Mouse (Mus musculus): ENCODE data around the gene Mxra7. TPM values are rescaled to one million over a fixed set of nuclear protein-coding genes. Genes with fewer than 3 reads are reported as not detected.
"Not testable (repeated sequence)": the region's sequence is repeated elsewhere in the genome, so short reads cannot be mapped to it uniquely, and the experiment has no call there.

Gene Mxra7
- total RNA-seq, 1 experiment from 2014 or later, result not detected

DNA sequence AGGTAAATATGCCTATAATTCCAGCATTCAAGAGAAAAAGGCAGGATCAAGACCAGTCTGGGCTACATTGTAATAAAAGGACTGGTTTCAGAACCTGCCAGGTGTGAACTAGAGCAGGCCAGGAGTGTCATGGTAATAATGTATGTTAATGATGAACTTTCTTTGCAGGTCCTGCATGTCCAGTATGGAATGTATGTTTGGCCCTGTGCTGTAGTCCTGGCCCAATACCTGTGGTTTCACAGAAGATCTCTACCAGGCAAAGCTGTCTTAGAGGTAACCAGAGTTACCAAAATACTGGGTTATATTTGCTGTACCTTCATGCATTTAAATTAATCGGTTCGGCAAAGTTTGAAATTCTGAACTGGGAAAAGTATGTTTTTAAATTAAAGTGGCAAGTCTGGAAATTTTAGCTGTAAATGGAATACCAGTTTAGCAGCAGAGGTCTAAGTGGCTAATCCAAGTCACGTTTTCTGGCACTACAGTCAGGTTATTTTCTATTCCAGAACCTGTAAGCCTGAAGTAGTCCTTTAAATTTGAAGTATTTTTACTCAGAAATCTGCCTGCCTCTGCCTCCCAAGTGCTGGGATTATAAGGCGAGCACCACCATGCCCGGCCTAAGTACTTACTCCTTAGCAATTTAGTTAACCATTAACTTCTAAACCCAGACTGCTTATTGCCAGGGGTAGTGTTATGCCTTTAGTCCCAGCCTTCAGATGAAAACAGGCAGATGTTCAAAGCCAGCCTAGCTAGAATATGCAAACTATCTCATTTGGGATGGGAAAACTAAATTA is 20.4 kb upstream of the Mxra7 start:
- no peak for ATAC-seq (replicated peaks; ENCODE audit: insufficient number of reproducible peaks, low FRiP score, low TSS enrichment, poor library complexity, severe bottlenecking)

DNA sequence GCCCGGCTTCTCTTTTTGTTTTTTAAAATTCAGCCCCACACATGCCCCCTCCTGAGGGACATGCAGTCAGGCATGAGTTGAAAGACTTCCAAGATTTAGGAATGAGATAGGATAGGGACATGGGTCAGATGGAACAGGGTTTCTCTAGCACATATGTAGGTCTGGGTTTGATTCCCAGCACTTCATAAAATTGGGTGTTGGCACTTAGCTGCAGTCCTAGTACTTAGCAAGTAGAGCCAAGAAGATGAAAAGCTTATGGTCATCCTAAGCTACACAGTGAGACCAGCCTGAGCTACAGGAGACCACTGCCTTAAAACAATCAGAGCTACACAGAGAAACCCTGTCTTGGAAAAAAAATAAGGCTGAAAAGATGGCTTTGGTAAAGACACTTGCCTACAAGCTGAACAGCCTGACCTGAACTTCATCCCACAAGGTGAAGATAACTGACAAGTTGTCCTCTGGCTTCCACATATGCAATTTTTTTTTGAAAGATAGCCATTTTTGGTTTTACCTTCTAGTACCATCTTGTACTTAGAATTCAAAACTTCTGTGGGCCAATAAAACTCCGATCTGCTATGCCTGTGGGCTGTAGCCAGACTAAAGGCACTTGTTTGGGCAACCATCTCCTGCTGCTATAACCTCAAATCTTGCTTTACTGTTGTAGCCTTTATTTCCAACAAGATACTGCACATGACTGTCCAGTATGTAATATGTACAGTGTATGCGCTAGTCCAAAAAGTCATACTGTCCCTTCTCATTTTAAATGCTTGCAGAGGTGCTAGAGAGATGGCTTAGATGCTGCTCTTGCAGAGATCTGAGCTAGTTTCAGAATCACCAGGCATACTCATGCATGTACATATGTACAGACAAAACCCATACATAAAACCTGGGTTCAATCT is 19.6 kb upstream of the Mxra7 start:
- no peak for ATAC-seq (replicated peaks; ENCODE audit: insufficient number of reproducible peaks, low FRiP score, low TSS enrichment, poor library complexity, severe bottlenecking)

DNA sequence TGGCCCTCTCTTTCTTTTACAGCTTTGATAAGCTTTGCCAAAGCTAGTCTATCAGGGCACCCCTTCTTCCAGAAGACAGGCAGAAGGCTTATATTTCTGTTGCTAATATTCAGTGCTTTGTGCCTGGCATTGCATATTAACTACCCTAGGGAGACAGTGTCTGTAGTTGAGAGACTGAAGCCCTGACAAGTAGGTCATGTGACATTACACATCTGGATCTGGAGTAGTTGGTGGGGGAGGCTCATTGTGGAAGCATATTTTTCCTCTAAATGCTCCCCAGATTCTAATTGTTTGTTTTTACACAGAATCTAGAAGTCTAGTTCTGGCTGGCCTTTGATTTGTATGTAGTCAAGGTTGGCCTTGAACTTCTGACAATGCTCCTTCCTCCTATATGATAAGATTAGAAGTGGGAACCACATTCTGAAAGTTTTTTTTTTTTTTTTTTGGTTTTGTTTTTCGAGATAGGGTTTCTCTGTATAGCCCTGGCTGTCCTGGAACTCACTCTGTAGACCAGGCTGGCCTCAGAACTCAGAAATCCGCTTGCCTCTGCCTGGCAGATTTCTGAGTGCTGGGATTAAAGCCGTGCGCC is 18.8 kb upstream of the Mxra7 start:
- no peak for ATAC-seq (replicated peaks; ENCODE audit: insufficient number of reproducible peaks, low FRiP score, low TSS enrichment, poor library complexity, severe bottlenecking)

DNA sequence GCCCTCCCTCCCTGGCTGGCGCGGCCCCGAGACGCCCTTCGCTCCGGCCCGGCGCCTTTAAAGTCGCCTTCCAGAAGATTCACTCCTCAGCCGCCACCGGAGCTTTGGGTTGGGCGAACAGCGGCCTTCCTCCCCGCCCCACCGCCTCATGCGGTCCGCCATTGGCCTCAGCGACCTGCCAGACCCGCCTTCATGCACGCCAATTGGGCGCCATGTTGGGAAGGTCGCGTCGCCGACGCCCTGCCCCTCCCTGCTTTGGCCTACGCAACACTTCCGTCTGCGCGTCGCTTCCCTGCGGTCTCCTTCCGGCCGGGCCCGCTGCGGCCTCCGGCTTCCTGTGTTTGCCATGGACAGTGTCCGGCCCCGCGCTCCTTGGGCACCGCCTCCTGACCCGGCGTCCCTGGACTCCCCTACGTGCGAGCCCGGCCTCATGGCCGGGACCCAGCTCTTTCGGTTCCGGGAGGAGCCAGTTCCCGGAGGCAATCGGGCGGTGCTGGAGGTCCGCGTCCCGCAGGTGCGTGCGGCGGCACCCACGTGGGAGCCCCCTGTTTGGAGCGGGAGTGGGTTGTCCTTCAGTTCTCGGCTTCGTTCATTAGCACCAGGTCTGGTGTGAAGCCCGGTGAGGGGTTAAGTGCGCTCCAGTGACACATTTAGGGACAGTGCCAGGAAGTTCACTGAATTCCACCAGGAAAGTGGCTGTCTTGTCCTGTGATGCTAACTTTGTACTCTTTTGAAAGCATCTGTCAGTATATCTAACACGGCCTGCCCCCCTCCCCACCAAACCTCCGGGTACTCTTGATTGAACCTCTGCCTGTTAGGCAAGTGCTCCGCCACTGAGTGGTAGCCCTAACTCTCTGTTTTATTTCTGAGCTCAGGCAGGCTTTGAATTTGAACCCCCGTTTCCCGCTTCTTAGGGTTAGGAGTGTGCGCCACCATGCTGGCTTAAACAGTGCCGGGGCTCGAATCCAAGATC is 15.7 kb upstream of the Mxra7 start, which contains the start of the genes Mettl23 and Jmjd6:
Gene Mettl23, plus strand, starts transcription at position 18 of the 973 bp plus-strand sequence.
Gene Jmjd6, minus strand, starts transcription at position 189 of the 973 bp plus-strand sequence.
- ATAC-seq (replicated peaks; ENCODE audit: insufficient number of reproducible peaks, low FRiP score, low TSS enrichment, poor library complexity, severe bottlenecking), result peak; percentile 90

DNA sequence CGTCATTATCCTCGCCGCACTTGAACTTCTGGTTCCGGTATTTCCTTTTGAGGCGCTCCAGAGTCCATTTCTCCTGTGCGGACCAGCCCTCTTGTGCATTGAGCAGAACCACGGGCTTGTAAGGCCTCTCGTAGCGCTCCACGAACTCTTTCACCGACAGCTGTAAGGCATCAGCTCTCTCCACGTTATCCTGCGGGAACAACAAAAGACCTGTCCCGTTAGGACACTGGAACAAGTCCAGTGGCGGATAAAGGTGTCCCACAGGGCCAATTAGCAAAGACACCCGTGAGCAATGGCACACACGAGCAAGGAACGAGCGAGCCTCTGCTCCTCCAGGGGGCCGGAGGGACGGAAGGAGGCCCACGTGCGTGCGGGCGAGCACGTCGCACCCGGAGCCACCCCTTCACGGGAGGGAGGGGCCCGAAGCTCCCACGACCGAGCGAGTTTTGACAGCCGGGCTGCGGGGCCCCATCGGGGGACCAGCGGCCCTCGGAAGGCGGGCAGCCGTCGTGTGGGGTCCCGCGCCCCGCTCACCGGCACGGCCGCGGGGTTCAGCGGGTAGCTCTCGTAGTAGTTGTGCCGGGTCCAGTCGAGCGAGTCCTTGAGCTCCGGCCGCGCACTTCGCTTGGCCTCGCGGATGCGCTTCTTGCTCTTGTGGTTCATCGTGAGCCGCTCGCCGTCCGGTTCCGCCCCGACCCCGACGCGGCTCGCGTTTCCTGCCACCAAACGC is 14.8 kb upstream of the Mxra7 start:
- ATAC-seq (replicated peaks; ENCODE audit: insufficient number of reproducible peaks, low FRiP score, low TSS enrichment, poor library complexity, severe bottlenecking), result peak; percentile 34

DNA sequence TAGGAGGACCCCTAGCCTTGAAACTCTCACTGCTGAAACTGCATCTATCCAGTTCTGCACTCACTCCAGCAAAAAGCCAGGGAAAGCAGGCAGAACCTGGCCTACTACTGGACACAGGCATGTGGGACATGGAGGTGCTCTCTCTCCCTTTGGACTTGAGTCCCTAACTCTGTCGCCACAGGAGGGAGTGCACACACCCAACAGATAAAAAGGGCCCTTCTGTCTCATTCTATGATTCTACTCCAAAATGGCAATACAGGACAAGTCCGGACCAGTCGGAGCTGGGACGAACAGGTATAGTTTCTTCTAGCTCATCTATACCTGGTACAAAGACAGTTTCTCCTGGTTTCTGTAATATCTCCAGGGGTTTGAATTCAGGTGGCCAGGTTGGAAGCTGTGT is 12.9 kb upstream of the Mxra7 start:
- no peak for ATAC-seq (replicated peaks; ENCODE audit: insufficient number of reproducible peaks, low FRiP score, low TSS enrichment, poor library complexity, severe bottlenecking)

DNA sequence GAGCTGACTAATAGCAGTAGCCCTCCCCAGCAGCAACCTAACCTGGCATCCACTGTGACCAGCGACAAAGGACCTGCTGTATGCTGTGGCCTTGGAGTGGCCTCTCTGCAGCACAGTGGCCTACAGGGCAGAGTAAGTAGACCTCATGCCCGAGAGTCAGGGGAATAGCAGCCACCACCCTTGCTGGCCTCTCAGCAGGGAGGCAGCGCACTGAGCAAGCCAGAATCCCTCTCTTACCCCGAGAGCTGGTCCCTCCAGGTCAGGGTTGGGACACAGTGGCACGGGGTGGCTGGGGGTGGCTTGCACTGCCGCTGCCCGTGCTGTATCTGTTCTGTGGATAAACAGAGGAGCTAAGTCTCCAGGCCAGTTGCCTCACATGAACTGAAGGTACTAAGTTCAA is 11.8 kb upstream of the Mxra7 start:
- no peak for ATAC-seq (replicated peaks; ENCODE audit: insufficient number of reproducible peaks, low FRiP score, low TSS enrichment, poor library complexity, severe bottlenecking)

DNA sequence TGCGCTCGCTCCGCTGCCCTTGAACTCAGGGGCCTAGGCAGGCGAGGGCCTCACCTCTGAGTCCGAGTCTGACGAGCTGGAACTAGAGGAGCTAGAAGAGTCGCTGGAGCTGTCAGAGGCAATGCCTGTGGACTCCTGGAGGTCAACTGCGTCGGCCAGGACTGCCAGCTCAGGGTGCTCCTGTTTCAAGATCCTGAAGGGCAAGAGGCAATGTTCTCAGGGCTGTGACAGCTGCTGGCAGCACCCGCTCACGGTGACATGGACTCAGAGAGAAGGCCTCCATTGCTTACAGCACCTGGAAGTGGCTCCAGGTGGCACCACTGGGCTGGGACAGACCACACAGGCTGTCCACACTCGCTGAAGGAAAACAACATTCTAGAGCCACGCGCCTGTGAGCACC is 11.1 kb upstream of the Mxra7 start:
- ATAC-seq (replicated peaks; ENCODE audit: insufficient number of reproducible peaks, low FRiP score, low TSS enrichment, poor library complexity, severe bottlenecking), result no peak

DNA sequence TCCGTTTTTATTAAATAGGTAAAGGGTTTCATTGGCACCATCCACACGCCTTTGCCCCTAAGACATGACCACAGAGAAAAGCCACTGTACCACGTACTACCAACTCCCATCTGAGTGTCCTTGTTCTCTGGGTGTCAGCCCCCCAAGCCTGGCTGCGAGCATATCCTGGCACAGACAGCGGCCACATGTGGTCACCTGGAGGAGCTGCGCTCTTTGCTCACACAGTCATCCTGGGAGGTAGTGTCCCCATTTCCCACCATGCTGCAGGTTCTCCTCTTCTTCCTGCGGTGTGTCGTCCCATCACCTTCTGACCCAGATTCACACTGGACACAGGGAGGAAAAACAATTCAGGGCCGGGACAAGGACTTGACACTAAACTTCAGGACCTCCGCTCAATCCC is 9.6 kb upstream of the Mxra7 start:
- no peak for ATAC-seq (replicated peaks; ENCODE audit: insufficient number of reproducible peaks, low FRiP score, low TSS enrichment, poor library complexity, severe bottlenecking)

DNA sequence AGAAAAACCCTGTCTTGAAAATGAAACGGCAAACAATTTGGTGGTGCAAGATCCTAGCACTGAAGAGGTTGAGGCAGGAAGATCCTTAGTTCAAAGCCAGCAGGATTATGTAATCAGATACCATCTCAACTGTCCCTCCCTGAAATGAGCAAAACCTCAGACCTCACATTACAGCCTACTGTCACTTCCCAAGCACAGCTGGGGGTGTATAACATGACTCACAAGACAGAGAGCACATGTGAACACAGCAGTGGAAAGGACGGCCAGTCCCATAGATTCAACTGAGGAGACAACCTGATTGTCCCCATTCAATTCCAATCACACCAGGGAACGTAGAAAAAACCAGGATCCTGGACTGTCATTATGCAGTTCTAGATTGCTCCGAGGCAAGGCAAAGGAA is 8.4 kb upstream of the Mxra7 start:
- no peak for ATAC-seq (replicated peaks; ENCODE audit: insufficient number of reproducible peaks, low FRiP score, low TSS enrichment, poor library complexity, severe bottlenecking)

DNA sequence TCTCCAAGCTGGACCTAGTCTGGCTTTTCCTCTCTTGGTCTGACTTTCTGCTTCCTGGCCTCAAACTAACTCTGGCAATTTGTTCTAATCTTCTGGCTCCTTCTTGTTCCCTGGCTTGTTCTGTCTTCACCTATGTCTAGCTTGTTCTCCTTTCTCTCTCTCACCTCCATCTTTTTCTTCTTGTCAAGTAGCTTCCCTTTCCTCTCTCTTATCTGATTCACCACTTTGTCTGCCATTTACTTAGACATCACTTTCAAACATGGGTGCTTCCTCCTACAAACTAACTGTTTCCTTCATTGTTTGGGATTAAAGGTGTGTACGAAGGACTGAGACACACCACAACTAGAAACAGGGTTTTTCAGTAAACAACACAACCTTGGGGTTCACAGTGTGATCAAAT is 7.1 kb upstream of the Mxra7 start:
- no peak for ATAC-seq (replicated peaks; ENCODE audit: insufficient number of reproducible peaks, low FRiP score, low TSS enrichment, poor library complexity, severe bottlenecking)

DNA sequence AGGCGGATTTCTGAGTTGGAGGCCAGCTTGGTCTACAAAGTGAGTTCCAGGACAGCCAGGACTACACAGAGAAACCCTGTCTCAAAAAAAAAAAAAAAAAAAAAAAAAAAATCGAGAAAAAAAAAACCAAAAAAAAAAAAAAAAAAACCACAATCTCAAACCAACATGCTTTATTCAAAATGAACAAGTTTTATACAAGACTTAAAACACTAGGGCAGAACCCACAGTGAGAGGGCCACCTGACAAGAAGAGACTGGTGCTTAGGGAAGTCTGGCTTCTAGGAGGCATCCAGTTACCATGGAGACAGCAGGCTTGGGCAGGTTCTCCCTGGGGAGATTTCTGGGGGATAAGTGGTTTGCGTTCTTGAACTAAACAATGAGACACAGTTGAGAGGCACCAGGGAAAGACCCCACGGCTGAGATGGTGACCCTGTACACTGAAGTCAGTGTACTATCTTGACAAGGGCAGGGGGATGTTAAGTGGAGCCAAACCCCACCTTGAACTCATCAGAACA is 4.4 kb upstream of the Mxra7 start:
- no peak for ATAC-seq (replicated peaks; ENCODE audit: insufficient number of reproducible peaks, low FRiP score, low TSS enrichment, poor library complexity, severe bottlenecking)

DNA sequence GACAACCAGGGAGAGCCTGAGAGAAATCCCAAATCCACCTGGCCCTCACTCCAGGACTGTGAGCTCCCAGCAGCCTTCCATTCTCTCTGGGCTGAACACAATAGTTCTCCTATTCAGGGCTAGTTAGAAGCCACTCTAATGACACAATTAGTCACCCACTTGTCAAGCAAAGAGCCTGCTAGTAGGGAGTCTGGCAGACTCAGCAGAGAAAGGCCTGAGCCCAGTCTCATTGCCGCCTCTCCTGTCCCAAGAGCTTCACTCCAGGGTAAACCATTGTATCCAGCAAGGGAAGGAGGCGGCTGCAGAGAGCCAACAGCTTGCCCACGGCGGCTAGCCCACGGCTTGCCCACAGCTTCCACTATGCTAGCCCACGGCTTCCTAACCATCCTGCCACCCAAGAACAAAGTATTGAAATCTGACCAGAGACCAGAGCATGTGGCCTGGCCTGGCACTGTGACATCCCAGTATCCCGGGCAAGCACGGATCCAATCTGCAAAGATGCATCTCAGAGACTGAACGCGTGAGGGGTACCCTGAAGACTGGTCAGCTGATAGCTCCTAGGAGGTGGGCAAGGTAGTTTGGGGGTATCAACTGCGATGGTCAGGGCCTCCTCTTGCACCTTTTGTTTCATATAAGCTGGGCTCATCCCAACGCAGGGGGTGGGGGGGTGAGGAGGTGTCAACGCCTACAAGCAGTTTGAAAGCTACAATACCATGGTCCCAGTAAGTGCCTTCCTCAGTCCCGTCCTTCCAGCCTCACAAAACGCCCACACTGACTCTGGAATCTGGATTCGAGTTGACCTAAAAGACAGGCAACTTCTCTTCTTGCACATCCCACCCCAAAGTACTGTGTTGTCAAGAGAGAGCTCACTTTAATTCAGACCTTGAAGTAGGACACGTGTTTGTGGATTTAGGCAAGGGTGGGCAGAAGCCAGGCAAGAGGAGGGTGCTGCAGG is 1.0 kb downstream of the Mxra7 start:
- no peak for ATAC-seq (replicated peaks; ENCODE audit: insufficient number of reproducible peaks, low FRiP score, low TSS enrichment, poor library complexity, severe bottlenecking)

DNA sequence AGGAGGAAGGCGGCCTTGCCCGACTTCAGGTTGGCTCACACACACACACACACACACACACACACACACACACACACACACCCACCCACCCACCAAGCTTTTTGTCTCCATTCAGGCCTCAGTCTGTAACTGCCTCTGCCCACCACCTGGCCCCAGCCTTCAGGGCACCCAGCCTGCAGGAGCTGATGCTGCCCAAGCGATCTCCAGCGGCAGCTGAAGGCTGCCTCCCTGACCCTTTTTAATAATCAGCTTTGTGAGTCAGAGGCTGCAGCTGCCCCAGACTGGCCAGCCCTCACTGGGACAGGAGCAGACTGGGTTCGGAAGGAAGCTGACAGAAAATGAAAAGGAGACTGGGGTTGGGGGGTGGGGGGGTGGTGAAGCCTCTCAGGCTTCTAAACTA is 2.6 kb downstream of the Mxra7 start:
- ATAC-seq (replicated peaks; ENCODE audit: insufficient number of reproducible peaks, low FRiP score, low TSS enrichment, poor library complexity, severe bottlenecking), result no peak

DNA sequence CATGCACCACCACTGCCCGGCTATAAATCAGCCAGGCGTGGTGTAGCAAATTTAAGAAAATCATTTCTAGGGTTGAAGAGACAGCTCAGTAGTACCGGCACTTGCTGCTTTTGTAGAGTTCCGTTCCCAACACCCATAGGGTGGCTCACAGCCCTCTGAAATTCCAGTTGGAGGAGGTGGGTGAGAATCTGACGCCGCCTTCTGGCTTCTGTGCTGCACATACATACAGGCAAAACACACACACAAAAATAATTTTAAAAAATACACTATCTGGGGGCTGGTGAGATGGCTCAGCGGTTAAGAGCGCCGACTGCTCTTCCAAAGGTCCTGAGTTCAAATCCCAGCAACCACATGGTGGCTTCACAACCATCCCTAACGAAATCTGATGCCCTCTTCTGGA is 4.0 kb downstream of the Mxra7 start:
- ATAC-seq (replicated peaks; ENCODE audit: insufficient number of reproducible peaks, low FRiP score, low TSS enrichment, poor library complexity, severe bottlenecking), result not testable (repeated sequence)

DNA sequence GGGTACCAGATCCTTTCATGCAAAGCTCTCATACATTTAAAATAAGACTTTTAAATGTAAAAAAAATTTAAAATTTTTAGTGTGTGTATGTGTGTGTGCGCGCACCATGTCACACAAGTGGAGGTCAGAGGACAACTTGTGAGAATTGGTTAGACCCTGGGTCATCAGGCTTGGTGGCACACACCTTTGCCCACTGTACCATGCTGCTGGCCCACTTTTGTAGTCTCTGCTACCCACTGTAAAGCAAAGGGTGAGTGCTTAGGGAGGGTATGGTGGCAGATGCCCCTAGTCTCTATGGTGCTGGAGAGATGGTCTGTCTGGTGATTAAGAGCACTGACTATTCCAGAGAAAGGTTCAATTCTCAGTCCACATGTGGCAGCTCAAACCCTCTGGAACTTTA is 4.6 kb downstream of the Mxra7 start:
- ATAC-seq (replicated peaks; ENCODE audit: insufficient number of reproducible peaks, low FRiP score, low TSS enrichment, poor library complexity, severe bottlenecking), result no peak

DNA sequence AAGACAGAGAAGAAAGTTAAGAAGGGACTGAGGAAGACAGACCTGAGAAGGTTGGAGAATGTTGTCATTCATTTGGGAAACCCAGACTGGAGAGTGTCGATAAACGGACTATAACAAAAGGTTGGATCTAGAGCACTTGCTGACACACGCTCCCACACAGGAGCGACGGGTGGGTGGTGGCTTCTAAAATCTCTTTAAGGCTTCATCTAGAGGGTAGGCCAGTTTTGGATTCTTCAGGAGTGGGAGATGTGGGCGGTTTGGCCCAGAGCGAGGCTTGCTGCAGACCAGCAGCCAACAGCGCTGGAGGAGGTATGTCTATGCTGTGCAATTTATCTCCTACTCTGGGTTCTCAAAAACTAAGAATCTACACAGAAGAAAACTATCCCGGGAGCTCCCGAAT is 5.2 kb downstream of the Mxra7 start:
- no peak for ATAC-seq (replicated peaks; ENCODE audit: insufficient number of reproducible peaks, low FRiP score, low TSS enrichment, poor library complexity, severe bottlenecking)

Data from monocyte, adult 5-6 weeks (primary cell).